Mouse (Mus musculus): Measurements from ENCODE around the gene Rpap3. TPM values are rescaled to one million over a fixed set of nuclear protein-coding genes. Genes with fewer than 3 reads are reported as not detected.
A peak's percentile ranks its signal among the peaks of the same experiment; 100 is the strongest.

Rpap3 gene
- polyA plus RNA-seq, 1 experiment from 2014 or later, result 20.5 TPM

- H3K4me1 ChIP-seq (ENCODE audit: control insufficient read depth, insufficient read depth, low read length), result no peaks in the 10 kb centered on the region
- H3K9ac ChIP-seq (ENCODE audit: low read length), result no peak overlapping the region
- no peaks in the 10 kb centered on the region for H3K27me3 ChIP-seq (ENCODE audit: control insufficient read depth, insufficient read depth, low read length)
- H3K4me2 ChIP-seq (ENCODE audit: low read depth, low read length), result no peak overlapping the region
- no peak overlapping the region for H3K4me3 ChIP-seq (replicated peaks; ENCODE audit: low read length)
- 67% methylated on average over 5 of the region's 5 CpGs for WGBS
- no peaks in the 10 kb centered on the region for H3K9me3 ChIP-seq (replicated peaks; ENCODE audit: control insufficient read depth, low read length)
- ATAC-seq (ENCODE audit: insufficient read depth, low FRiP score), result no peak
- H3K27ac ChIP-seq (ENCODE audit: low read length), result no peak overlapping the region
- no peaks in the 10 kb centered on the region for H3K36me3 ChIP-seq (ENCODE audit: control insufficient read depth, insufficient read depth, low read length)
Observed at GRCm38 (mm10) chr15:97727520-97727919, 21.9 kb upstream of the Rpap3 start.

DNA sequence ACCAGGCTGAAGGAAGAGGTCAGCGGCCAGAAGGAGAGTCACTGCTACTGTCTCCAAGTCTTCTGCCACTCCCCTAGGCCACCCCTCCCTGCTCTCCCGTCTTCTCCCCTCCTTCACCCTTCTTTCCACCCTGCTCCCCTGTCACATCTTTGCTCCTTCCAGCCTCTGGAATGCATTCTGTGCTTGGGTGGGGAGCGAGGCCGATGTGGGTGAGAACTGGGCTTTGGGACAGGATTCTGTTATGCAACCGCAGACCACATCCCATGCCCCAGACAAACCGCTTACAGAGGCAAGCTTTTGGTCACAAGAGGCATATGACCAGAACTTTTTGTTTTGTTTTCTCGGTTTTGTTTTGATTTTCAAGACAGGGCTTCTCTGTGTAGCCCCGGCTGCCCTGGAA is 21.4 kb upstream of the Rpap3 start:
- H3K36me3 ChIP-seq (ENCODE audit: control insufficient read depth, insufficient read depth, low read length), result no peaks in the 10 kb centered on the region
- H3K9me3 ChIP-seq (replicated peaks; ENCODE audit: control insufficient read depth, low read length), result no peaks in the 10 kb centered on the region
- no peaks in the 10 kb centered on the region for H3K4me1 ChIP-seq (ENCODE audit: control insufficient read depth, insufficient read depth, low read length)
- H3K4me3 ChIP-seq (replicated peaks; ENCODE audit: low read length), result no peak overlapping the region
- H3K9ac ChIP-seq (ENCODE audit: low read length), result no peak overlapping the region
- WGBS, result 66% methylated on average over 8 of the region's 8 CpGs
- no peak for ATAC-seq (ENCODE audit: insufficient read depth, low FRiP score)
- no peak overlapping the region for H3K4me2 ChIP-seq (ENCODE audit: low read depth, low read length)
- H3K27me3 ChIP-seq (ENCODE audit: control insufficient read depth, insufficient read depth, low read length), result no peaks in the 10 kb centered on the region
- no peak overlapping the region for H3K27ac ChIP-seq (ENCODE audit: low read length)

DNA sequence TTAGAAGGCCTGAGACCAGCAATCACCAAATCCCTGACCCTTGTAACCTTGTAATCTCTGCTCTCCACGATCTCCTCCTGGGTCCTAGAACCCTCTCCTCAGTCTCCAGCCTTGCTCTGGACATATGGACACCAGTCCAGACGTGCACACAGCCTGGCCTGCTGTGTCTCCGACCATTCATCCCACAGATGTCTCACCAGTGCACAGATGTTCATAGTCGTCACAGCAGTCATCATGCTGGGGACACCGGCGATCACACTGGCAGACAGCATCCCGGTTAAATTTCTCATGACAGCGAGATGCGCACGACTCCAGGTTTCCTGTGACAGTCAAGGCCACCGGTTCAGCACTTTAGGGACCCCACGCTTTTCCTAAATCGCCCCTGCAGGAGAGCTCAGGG is 20.7 kb upstream of the Rpap3 start:
- Histone ChIP-seq H3K27ac (ENCODE audit: low read length) (no peak overlapping the region), H3K9ac (ENCODE audit: low read length) (no peak overlapping the region), H3K4me2 (ENCODE audit: low read depth, low read length) (no peak overlapping the region), H3K36me3 (ENCODE audit: control insufficient read depth, insufficient read depth, low read length) (no peaks in the 10 kb centered on the region), H3K9me3 (replicated peaks; ENCODE audit: control insufficient read depth, low read length) (no peaks in the 10 kb centered on the region), H3K4me3 (replicated peaks; ENCODE audit: low read length) (no peak overlapping the region), H3K27me3 (ENCODE audit: control insufficient read depth, insufficient read depth, low read length) (no peaks in the 10 kb centered on the region), H3K4me1 (ENCODE audit: control insufficient read depth, insufficient read depth, low read length) (no peaks in the 10 kb centered on the region)
- no peak for ATAC-seq (ENCODE audit: insufficient read depth, low FRiP score)
- 88% methylated on average over 13 of the region's 13 CpGs for WGBS

GRCm38 (mm10) chr15:97725198-97725785 is 19.7 kb upstream of the Rpap3 start:
- no peaks in the 10 kb centered on the region for H3K4me1 ChIP-seq (ENCODE audit: control insufficient read depth, insufficient read depth, low read length)
- no peak overlapping the region for H3K4me3 ChIP-seq (replicated peaks; ENCODE audit: low read length)
- ATAC-seq (ENCODE audit: insufficient read depth, low FRiP score), result no peak
- no peak overlapping the region for H3K27ac ChIP-seq (ENCODE audit: low read length)
- no peak overlapping the region for H3K4me2 ChIP-seq (ENCODE audit: low read depth, low read length)
- no peaks in the 10 kb centered on the region for H3K9me3 ChIP-seq (replicated peaks; ENCODE audit: control insufficient read depth, low read length)
- no peaks in the 10 kb centered on the region for H3K36me3 ChIP-seq (ENCODE audit: control insufficient read depth, insufficient read depth, low read length)
- H3K27me3 ChIP-seq (ENCODE audit: control insufficient read depth, insufficient read depth, low read length), result no peaks in the 10 kb centered on the region
- no peak overlapping the region for H3K9ac ChIP-seq (ENCODE audit: low read length)
- WGBS, result 69% methylated on average over 6 of the region's 6 CpGs

GRCm38 (mm10) chr15:97724346-97725197 is 18.9 kb upstream of the Rpap3 start:
- Histone ChIP-seq H3K9ac (ENCODE audit: low read length) (no peak overlapping the region), H3K4me2 (ENCODE audit: low read depth, low read length) (no peak overlapping the region), H3K4me1 (ENCODE audit: control insufficient read depth, insufficient read depth, low read length) (no peaks in the 10 kb centered on the region), H3K27ac (ENCODE audit: low read length) (no peak overlapping the region), H3K4me3 (replicated peaks; ENCODE audit: low read length) (no peak overlapping the region), H3K9me3 (replicated peaks; ENCODE audit: control insufficient read depth, low read length) (no peaks in the 10 kb centered on the region), H3K36me3 (ENCODE audit: control insufficient read depth, insufficient read depth, low read length) (no peaks in the 10 kb centered on the region), H3K27me3 (ENCODE audit: control insufficient read depth, insufficient read depth, low read length) (no peaks in the 10 kb centered on the region)
- no peak for ATAC-seq (ENCODE audit: insufficient read depth, low FRiP score)
- 77% methylated on average over 17 of the region's 17 CpGs for WGBS

GRCm38 (mm10) chr15:97723536-97724345 is 18.1 kb upstream of the Rpap3 start:
- 82% methylated on average over 6 of the region's 6 CpGs for WGBS
- Histone ChIP-seq H3K36me3 (ENCODE audit: control insufficient read depth, insufficient read depth, low read length) (no peaks in the 10 kb centered on the region), H3K4me1 (ENCODE audit: control insufficient read depth, insufficient read depth, low read length) (no peaks in the 10 kb centered on the region), H3K27ac (ENCODE audit: low read length) (no peak overlapping the region), H3K9me3 (replicated peaks; ENCODE audit: control insufficient read depth, low read length) (no peaks in the 10 kb centered on the region), H3K4me2 (ENCODE audit: low read depth, low read length) (no peak overlapping the region), H3K4me3 (replicated peaks; ENCODE audit: low read length) (no peak overlapping the region), H3K9ac (ENCODE audit: low read length) (no peak overlapping the region), H3K27me3 (ENCODE audit: control insufficient read depth, insufficient read depth, low read length) (no peaks in the 10 kb centered on the region; the same call in 1 of the 2 replicates)
- ATAC-seq (ENCODE audit: insufficient read depth, low FRiP score), result no peak

DNA sequence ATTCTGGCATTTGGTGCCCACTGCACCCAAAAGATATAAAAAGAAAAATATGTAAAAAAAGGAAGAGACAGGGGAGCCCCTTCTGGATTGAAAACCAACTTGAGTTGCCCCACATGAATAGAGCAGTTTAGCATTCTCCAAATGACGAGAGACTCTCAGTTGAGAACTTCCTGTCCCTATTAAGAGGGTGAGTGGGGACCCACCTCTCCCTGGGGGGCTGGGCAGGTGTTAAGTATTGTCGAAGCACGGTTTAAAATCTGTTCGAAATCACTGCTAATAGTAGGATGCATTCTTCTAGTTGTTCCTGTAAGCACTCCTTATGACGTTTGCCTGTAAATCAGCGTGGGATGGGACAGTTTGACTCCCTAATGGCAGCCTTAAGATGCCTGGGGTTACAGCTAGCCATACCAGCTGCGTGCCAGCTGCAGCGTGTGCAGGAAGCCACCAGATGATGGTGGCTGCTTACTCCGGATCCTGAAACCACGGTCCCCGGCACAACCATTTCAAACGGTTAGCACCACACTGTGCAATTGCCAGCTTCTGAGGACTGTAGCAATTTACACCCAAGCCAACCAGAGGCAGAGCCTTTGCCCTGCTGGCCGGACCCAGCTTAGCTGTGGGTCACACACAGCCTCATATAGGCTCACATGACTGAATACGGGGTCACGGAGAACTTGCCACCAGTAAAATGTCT is 15.5 kb upstream of the Rpap3 start:
- Histone ChIP-seq H3K9me3 (replicated peaks; ENCODE audit: control insufficient read depth, low read length) (no peaks in the 10 kb centered on the region), H3K27me3 (ENCODE audit: control insufficient read depth, insufficient read depth, low read length) (no peaks in the 10 kb centered on the region; the same call in 1 of the 2 replicates), H3K9ac (ENCODE audit: low read length) (no peak overlapping the region), H3K36me3 (ENCODE audit: control insufficient read depth, insufficient read depth, low read length) (no peaks in the 10 kb centered on the region), H3K4me1 (ENCODE audit: control insufficient read depth, insufficient read depth, low read length) (no peaks in the 10 kb centered on the region), H3K4me2 (ENCODE audit: low read depth, low read length) (no peak overlapping the region), H3K27ac (ENCODE audit: low read length) (no peak overlapping the region), H3K4me3 (replicated peaks; ENCODE audit: low read length) (no peak overlapping the region)
- 70% methylated on average over 15 of the region's 15 CpGs for WGBS
- no peak for ATAC-seq (ENCODE audit: insufficient read depth, low FRiP score)

- H3K27ac ChIP-seq (ENCODE audit: low read length), result peak overlapping the region; percentile 54; the same call in 1 of the 2 replicates
- WGBS, result 75% methylated on average over 12 of the region's 12 CpGs
Observed at GRCm38 (mm10) chr15:97720026-97720675, 14.5 kb upstream of the Rpap3 start.

More at GRCm38 (mm10) chr15:97720026-97720675, 14.5 kb upstream of the Rpap3 start:
- no peak overlapping the region for H3K9ac ChIP-seq (ENCODE audit: low read length)
- no peak overlapping the region for H3K4me3 ChIP-seq (replicated peaks; ENCODE audit: low read length)
- no peaks in the 10 kb centered on the region; the same call in 1 of the 2 replicates for H3K27me3 ChIP-seq (ENCODE audit: control insufficient read depth, insufficient read depth, low read length)
- no peaks in the 10 kb centered on the region for H3K9me3 ChIP-seq (replicated peaks; ENCODE audit: control insufficient read depth, low read length)
- 0 out of 2 replicates have a peak, but pooled peaks have one; percentile 16 for ATAC-seq (ENCODE audit: insufficient read depth, low FRiP score)
- H3K4me1 ChIP-seq (ENCODE audit: control insufficient read depth, insufficient read depth, low read length), result no peaks in the 10 kb centered on the region
- H3K36me3 ChIP-seq (ENCODE audit: control insufficient read depth, insufficient read depth, low read length), result no peaks in the 10 kb centered on the region
- no peak overlapping the region for H3K4me2 ChIP-seq (ENCODE audit: low read depth, low read length)

Measured in stomach, embryonic 16.5 days (tissue).